Mouse (Mus musculus) lung, postnatal 0 days (tissue): ENCODE data around the gene Gapvd1. TPM values are rescaled to one million over a fixed set of nuclear protein-coding genes. Genes with fewer than 3 reads are reported as not detected.
"Not testable (repeated sequence)": the region's sequence is repeated elsewhere in the genome, so short reads cannot be mapped to it uniquely, and the experiment has no call there.

ENCODE experiments used
- ATAC-seq: fragments of 200-750 bp; cut with Nextera tagmentation; 2 replicates; pipeline ENCODE4 v1.8.0; 2017; ENCODE audit warnings: moderate library complexity
- DNase-seq: peaks from one replicate; pipeline ENCODE4 v3.0.0-alpha.2; 2016; ENCODE audit warnings: low spot score
- H3K27ac ChIP-seq: fragments of 300-500 bp; sonication (generic); 2 replicates; pipeline ENCODE4 v1.5.1; 2014; ENCODE audit warnings: antibody characterized with exemption, mild to moderate bottlenecking, low read length, mixed read lengths
- H3K27me3 ChIP-seq: fragments of 300-500 bp; sonication (generic); replicated peaks from 2 replicates; pipeline ENCODE4 v1.6.1; 2014; ENCODE audit warnings: low read length, mixed read lengths; ENCODE audit not compliant: insufficient read depth
- H3K36me3 ChIP-seq: fragments of 300-500 bp; sonication (generic); 2 replicates; pipeline ENCODE4 v1.6.1; 2014; ENCODE audit warnings: low read length, mixed read lengths; ENCODE audit not compliant: insufficient read depth
- H3K4me1 ChIP-seq: fragments of 300-500 bp; sonication (generic); 2 replicates; pipeline ENCODE4 v1.6.1; 2014; ENCODE audit warnings: antibody characterized with exemption, low read depth, low read length, mixed read lengths; ENCODE audit not compliant: insufficient read depth
- H3K4me2 ChIP-seq: fragments of 300-500 bp; sonication (generic); replicated peaks from 2 replicates; pipeline ENCODE4 v1.6.1; 2014; ENCODE audit warnings: low read depth, mild to moderate bottlenecking, low read length, moderate library complexity, mixed read lengths
- H3K4me3 ChIP-seq: fragments of 300-500 bp; sonication (generic); 2 replicates; pipeline ENCODE4 v1.5.1; 2014; ENCODE audit warnings: low read depth, low read length
- H3K9ac ChIP-seq: fragments of 300-500 bp; sonication (generic); replicated peaks from 2 replicates; pipeline ENCODE4 v1.6.1; 2014; ENCODE audit warnings: low read depth, mild to moderate bottlenecking
- H3K9me3 ChIP-seq: fragments of 300-500 bp; sonication (generic); 2 replicates; pipeline ENCODE4 v1.6.1; 2016; ENCODE audit warnings: low read length, mixed read lengths
- CTCF ChIP-seq: IDR thresholded peaks from 2 replicates; pipeline ENCODE4 v1.5.1; 2016; ENCODE audit warnings: antibody characterized with exemption, mild to moderate bottlenecking
- EP300 ChIP-seq: IDR thresholded peaks from 2 replicates; pipeline ENCODE4 v1.6.1; 2016; ENCODE audit warnings: antibody characterized with exemption, mild to moderate bottlenecking, control low read depth
- WGBS: fragments of 180-500 bp; shearing (Covaris S2); extraction: QIAGEN DNeasy Blood & Tissue Kit; methylation state at CpG from one replicate; pipeline ENCODE4 v1.1.7; 2014; 5-methylcytosine and 5-hydroxymethylcytosine counted together
- polyA plus RNA-seq: library from polyadenylated mRNA; unstranded; fragments of >200 nt; fragmentation: Nextera tagmentation; extraction: Ambion mirVana; gene quantifications from 2 replicates; pipeline ENCODE4 v1.2.1, GENCODE M21; 2015

Gapvd1 gene
- polyA plus RNA-seq, 1 experiment from 2014 or later: 50.1 TPM

GRCm38 (mm10) chr2:34801516-34802482 lies 46.8 kb upstream of the Gapvd1 start:
- DNase-seq (peak; percentile 100), ATAC-seq (peak; percentile 97)
- peak overlapping the region; percentile 69 for H3K4me3 ChIP-seq
- TF ChIP-seq CTCF (peak; percentile 30), EP300 (no peak; the same call in 1 of the 2 replicates)
- peaks cover 6% of the 10 kb centered on the region; the same call in 1 of the 2 replicates for H3K4me1 ChIP-seq
- 5% methylated on average over 39 of the region's 39 CpGs for WGBS
- no peaks in the 10 kb centered on the region for H3K9me3 ChIP-seq
- peak overlapping the region; percentile 88 for H3K27ac ChIP-seq
- no peaks in the 10 kb centered on the region for H3K27me3 ChIP-seq
- H3K9ac ChIP-seq: peak overlapping the region; percentile 92
- H3K4me2 ChIP-seq: peak overlapping the region; percentile 49
- no peaks in the 10 kb centered on the region for H3K36me3 ChIP-seq

DNA sequence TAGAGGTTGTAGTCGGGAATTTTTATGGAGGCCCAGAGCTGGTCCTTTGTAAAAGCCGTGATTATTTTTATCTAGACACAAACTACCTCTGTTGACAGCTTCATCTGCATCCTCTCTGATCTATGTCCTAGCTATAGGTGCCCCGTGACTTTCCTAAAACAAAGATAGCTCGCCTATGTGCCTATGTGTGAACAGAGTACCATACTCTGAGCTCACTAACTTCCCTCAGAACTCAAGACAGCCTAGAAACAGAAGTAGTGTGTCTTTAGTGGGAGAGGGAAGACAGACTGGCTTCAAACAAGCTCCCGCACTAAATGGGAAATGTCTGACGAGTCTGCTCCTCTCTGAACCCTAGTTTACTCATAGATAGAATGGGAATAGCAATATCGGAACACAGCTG lies 45.3 kb upstream of the Gapvd1 start:
- Histone ChIP-seq H3K4me2 (peak overlapping the region; percentile 85; the same call in 1 of the 2 replicates), H3K27ac (peak overlapping the region; percentile 76; the same call in 1 of the 2 replicates), H3K9ac (no peak overlapping the region), H3K36me3 (no peaks in the 10 kb centered on the region), H3K4me1 (peaks cover 6% of the 10 kb centered on the region; the same call in 1 of the 2 replicates), H3K4me3 (peak overlapping the region; percentile 49), H3K9me3 (no peaks in the 10 kb centered on the region), H3K27me3 (no peaks in the 10 kb centered on the region)
- DNase-seq: no peak
- 75% methylated on average over 7 of the region's 7 CpGs for WGBS
- TF ChIP-seq CTCF (no peak), EP300 (no peak)
- ATAC-seq: no peak

GRCm38 (mm10) chr2:34799357-34800256 lies 44.6 kb upstream of the Gapvd1 start, which contains the start of gene Rabepk:
TSS of gene Rabepk (minus strand) at chr2:34799912.
- ATAC-seq (peak; percentile 78), DNase-seq (peak; percentile 96)
- no peaks in the 10 kb centered on the region for H3K9me3 ChIP-seq
- H3K27ac ChIP-seq: peak within 1 kb of the TSS; percentile 76
- peak within 1 kb of the TSS; percentile 85 for H3K4me2 ChIP-seq
- TF ChIP-seq EP300: no peak
- no peak for TF ChIP-seq CTCF
- no peaks in the 10 kb centered on the region for H3K36me3 ChIP-seq
- no peaks in the 10 kb centered on the region for H3K27me3 ChIP-seq
- peaks cover 6% of the 10 kb centered on the region; the same call in 1 of the 2 replicates for H3K4me1 ChIP-seq
- peak within 1 kb of the TSS; percentile 49 for H3K4me3 ChIP-seq
- 3% methylated on average over 44 of the region's 44 CpGs for WGBS
- peak within 1 kb of the TSS; percentile 32 for H3K9ac ChIP-seq

DNA sequence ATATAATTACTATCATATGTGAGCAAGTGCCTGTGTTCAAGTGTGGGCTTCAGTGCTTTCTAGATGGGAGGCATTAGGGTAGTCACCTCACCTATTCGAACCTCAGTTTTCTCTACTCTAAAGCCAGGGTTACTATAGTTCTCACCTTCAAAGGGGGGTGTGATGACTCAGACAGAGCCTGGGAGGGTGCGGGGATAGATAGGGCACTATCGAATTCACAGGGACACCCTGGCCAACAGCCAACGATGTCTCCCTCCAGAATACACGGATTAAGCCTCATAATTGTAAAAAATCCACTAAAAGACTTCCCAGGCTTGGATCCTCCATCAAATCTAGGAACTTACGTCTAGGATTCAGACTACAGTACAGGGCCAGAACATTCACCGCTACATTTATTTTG lies 40.4 kb upstream of the Gapvd1 start:
- WGBS: 87% methylated on average over 7 of the region's 7 CpGs
- no peak for ATAC-seq
- peaks cover 6% of the 10 kb centered on the region; the same call in 1 of the 2 replicates for H3K4me1 ChIP-seq
- no peaks in the 10 kb centered on the region for H3K36me3 ChIP-seq
- H3K9ac ChIP-seq: no peak overlapping the region
- no peak overlapping the region for H3K4me3 ChIP-seq
- no peaks in the 10 kb centered on the region for H3K27me3 ChIP-seq
- H3K4me2 ChIP-seq: no peak overlapping the region
- TF ChIP-seq EP300: no peak
- TF ChIP-seq CTCF: no peak
- no peaks in the 10 kb centered on the region for H3K9me3 ChIP-seq
- no peak for DNase-seq
- no peak overlapping the region for H3K27ac ChIP-seq

DNA sequence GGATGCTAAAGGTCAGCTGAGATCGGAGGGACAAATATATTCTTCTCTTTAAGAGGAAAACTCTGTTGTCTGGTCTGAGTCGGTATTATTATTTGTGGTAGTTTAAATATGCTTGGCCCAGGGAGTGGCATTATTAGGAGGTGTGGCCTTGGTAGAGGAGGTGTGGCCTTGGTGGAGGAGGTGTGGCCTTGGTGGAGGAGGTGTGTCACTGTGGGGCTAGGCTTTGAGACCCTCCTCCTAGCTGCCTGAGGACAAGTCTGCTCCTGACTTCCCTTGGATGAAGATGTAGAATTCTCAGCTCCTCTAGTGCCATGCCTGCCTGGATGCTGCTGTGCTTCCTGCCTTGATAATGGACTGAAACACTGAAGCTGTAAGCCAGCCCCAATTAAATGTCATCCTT lies 39.5 kb upstream of the Gapvd1 start:
- 90% methylated on average over 2 of the region's 2 CpGs for WGBS
- H3K4me3 ChIP-seq: no peak overlapping the region
- no peaks in the 10 kb centered on the region for H3K9me3 ChIP-seq
- peaks cover 6% of the 10 kb centered on the region; the same call in 1 of the 2 replicates for H3K4me1 ChIP-seq
- ATAC-seq (no peak), DNase-seq (no peak)
- TF ChIP-seq EP300 (no peak), CTCF (no peak)
- H3K36me3 ChIP-seq: no peaks in the 10 kb centered on the region
- no peak overlapping the region for H3K27ac ChIP-seq
- H3K27me3 ChIP-seq: no peaks in the 10 kb centered on the region
- no peak overlapping the region for H3K9ac ChIP-seq
- no peak overlapping the region for H3K4me2 ChIP-seq

- not testable (repeated sequence) for H3K4me1 ChIP-seq, H3K4me3 ChIP-seq, H3K27me3 ChIP-seq, H3K9ac ChIP-seq, H3K36me3 ChIP-seq, ATAC-seq, H3K9me3 ChIP-seq, DNase-seq, H3K4me2 ChIP-seq, H3K27ac ChIP-seq
- peak; percentile 15; the same call in 1 of the 2 replicates for TF ChIP-seq CTCF
- WGBS: 75% methylated on average over 2 of the region's 2 CpGs
These were observed 37.5 kb upstream of the Gapvd1 start for GRCm38 (mm10) chr2:34792543-34792942.
